Mouse (Mus musculus): ENCODE measurements around the gene Ank3.

The Ank3 gene

DNA sequence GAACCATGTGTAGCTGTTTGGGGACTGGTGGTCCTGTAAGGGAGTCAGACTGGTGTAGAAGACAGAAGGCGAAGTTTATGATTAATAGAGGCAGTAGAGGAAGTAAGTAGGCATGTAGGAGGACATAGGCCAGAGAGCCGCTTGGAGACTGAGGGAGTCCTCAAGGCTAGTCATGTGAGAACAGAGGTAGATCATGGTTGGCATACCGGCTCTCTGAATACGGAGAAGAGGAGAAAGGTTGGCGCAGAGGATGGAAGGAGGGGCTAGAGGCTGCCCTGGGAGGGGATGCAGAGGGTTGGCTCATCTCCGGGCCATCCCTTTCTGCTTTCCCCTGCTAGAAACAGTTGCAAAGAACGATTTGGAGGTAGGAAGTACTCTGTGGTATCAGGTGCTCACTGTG, 328.2 kb downstream of the Ank3 start:
- no peak for DNase-seq

DNA sequence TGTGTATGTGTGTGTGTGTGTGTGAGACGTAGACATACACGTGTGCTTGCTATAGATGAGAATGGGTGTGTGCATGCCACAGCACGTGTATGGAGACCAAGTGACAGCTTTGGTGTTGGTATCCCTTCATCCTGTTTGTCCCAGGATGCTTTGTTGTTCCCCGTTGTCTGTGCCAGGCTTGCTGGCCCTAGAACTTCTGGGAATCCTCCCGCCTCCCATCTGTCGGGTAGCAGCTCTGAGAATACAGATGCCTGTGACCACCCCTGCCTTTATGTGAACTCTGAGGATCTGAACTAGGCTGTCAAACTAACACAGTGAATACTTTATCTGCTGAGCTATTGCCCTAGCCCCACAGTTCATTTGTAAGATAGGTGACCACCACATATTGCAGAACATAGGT, 330.3 kb downstream of the Ank3 start:
- DNase-seq, result no peak

DNA sequence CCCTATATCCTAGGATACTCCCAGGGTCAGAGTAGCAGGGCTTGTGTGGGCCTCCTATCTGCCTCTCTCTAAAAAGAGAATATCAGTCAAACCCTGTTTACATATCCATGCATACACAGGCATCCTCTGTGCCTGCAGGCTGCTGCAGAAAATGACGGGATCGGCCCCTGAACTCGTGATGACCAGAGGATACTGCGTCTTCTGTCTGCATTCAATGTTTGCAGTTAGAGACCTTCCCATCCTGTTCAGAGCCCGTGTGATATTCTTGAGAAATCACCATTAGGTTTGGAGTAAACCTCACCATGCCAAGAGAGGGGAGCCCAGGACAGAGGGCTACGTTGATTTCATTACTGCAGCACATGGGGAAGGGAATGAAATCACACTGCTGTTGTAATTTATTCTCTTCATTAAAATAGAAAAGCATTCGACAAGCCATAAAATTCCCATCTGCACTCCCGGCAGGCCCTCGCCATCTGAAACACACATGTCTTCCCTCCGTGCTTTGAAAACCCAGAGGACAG, 331.8 kb downstream of the Ank3 start:
- no peak for DNase-seq

DNA sequence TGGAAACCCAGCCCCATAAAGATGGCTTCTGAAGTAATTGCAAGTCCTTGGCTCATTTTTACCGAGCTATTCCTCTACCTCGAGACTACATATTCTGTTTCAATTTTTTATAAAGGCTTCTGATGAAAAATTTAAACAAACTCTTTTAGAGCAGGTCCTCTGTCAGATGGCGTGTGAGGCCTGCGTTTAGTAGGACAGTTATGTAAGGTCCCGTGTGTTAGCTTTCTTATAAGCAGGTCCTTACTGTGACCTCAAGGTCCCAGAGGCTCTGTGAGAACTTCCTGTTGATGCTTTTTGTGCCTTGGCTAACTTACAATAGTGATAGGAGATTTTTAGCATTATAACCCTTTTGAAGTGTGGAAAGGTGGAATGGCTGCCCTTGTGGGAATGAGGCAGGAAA, 332.8 kb downstream of the Ank3 start:
- no peak for DNase-seq

DNA sequence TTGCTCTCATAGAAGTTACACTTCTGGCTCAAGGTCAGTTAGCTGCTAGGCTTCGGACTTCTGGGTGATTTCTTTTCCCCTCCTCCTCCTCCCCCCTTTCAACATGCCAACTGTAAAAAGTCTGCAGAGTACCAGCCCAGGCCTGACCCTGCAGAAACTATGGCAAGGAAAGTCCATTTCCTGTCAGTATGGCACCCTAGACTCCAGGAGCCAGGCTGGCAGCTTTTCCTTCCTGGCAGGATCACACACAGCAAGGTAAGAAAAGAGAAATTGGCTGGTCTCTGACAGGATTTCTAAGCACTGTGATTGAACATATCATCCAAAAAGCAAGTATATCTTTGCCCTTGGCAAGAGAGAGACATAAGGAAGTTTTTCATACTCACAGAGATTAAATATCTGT, 333.3 kb downstream of the Ank3 start:
- DNase-seq, result no peak

DNA sequence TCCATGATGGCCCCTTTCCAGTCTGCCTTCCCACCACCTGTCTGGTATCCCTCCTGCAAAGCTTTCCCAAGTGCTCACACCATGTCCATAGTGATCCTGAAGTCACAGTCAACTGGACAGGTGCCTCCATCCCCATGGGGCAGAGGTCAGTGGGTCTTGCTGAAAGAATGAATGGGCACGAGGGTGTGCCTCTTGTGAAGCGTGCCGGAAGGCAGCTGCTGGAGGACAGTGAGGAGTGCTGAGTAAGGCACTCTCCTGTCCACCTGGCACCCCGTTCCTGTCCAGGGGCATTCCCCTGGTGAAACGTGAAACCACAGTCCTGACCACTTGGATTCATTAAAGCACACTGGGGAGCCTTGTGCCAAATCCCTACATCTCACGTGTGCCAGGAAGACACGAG, 337.7 kb downstream of the Ank3 start:
- DNase-seq, result no peak

DNA sequence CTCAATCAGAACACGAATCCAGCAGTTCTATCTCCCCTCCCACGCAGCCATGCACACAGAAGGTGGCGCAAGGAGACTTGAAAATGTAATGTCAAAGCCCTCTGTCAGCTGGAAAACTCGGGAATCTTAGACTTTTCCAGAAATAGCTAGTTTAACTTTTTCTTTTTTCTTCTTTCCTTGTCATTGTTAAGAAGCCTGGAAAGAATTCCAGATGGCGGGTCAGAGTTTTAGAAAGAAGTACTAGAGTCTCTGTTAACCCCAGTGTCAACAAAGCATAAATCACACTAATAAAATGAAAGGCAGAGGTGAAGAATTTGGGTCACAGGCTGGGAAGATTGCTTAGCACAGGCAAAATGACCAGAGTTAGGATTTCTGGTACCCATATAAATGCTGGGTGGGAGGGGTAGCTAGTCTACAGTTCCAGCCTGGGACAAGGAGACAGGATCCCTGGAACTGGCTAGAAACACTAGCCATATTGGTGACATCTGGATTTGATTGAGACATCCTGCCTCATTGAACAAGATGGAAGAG, 340.2 kb downstream of the Ank3 start:
- no peak for DNase-seq

DNA sequence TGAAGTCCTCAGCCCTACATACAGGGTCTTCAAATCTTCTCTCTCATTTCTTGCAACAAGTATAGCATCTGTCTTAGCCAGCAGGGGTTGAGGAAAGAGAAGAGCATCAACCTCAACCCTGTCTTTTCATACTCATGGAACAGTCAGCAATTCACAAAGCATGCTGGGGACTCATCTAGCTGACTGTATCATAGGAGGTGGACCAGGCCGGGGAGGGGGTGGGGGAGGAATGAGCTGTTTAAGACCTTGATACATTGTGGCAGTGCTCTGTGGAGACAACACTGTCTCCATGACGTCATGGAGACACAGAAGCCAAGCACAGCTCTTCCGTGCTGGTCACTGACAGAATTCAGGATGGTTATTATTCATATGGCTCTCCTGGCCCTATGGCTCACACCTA, 344.0 kb downstream of the Ank3 start:
- no peak for DNase-seq

DNA sequence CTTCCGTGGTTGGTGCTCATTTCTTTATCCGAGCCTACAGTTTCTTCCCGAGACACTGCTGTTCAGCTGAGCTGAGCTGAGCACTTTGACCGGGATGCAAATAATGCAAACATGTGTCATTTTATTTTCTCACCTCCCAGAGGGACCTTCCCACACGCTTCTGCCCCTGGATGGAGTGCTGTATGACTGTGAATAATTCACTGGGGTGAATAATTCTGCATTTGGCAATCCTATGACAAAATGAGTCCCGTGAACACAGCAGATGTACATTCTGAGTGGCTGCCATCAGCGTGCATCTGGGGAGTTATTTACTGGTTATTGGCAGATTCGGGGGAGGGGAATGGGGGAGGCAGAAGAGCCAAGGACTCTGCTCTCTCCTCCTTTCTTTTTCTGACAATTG, 345.6 kb downstream of the Ank3 start:
- DNase-seq, result no peak

DNA sequence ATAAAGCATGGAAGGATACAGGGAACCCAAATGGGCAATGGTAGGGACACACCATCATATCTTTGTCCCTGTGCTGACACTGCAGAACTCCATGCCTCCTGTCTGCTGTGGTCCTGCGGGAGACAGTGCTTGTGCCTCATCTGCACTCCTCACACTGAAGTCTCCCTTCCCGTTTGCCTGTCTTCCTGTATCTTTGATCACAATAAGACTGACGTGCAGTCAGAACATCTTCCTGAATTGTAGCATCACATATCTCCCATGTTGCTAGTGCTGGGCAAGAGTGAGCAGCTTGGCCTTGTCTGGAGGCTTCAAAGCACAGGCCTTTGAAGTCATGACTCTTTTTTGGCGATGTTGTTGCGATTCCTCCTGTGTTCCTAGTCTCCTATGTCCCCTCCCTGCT, 346.3 kb downstream of the Ank3 start:
- DNase-seq, result no peak

DNA sequence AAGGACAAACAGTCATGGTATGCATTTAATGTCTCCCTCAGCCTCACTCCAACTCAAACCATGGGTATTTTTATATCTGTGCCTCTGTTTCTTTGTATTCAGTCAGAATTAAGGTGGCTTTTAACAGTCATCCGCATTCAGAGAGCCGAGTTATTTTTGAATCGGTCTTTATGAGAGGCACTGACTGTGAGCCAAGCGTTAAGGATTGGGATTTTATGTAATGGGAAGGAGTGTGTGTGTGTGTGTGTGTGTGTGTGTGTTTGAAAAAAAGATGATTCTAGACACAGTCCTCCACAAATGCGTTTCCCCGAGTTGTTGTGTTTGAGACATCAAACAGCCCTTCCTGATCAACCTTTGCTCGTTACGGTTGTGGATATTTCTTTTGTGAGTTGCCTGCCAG, 347.7 kb downstream of the Ank3 start:
- no peak for DNase-seq

DNA sequence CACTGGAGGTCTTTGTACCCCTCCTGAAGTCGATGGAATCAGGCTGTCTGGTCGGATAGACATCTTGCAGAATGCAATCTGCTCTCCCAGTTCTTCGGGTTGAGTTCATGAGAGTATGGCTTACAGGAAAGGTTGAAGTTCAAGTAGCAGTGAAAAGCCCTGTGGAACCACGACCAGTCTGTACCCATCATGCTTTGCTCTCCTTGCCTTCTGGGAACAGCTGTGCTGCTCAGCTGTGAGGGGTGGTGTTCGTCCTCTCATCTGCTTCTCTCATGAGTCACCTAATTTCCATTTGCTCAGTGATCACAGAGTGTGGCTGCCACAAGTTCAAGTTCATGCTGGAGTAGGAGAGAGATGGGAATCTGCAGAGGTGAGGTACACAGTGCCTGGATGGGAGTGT, 348.2 kb downstream of the Ank3 start:
- DNase-seq, result no peak

DNA sequence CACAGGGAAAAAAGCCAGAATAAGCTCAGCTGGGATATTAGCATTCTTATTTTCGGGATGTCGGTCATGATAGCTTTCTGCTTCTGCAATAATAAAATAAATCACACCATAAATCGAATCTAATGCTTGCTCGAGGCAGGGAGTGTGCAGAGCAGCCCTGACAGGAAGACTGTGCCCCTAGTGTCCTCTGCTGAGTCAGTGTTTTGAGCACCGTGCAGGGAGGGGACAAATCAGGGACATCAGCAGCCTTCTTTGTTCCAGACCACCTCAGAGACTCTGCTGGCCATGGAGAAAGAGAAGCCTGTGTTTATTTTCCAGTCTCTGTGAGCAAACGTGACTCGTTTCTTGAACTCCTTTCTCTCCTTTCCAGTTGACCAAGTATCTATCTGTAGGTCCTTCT, 352.8 kb downstream of the Ank3 start:
- no peak for DNase-seq

DNA sequence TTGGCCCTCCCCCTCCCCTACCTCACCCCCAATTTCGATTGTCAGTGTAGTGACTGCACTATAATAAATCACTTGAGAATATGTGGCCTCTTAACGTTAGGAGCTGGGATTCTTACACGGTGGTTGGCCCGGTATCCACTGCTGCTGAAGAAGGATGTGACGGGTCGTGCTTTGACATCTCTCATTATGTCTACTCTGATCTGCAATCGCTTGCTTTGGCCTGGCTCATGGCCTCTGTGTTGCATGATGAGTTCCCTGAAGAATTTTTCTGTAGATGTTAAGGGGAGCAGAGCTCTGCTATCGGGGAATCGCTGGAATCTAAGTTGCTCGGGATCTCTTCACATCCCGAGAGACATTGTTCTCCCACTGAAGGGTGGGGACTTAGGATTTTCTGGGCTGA, 354.9 kb downstream of the Ank3 start:
- no peak for DNase-seq

DNA sequence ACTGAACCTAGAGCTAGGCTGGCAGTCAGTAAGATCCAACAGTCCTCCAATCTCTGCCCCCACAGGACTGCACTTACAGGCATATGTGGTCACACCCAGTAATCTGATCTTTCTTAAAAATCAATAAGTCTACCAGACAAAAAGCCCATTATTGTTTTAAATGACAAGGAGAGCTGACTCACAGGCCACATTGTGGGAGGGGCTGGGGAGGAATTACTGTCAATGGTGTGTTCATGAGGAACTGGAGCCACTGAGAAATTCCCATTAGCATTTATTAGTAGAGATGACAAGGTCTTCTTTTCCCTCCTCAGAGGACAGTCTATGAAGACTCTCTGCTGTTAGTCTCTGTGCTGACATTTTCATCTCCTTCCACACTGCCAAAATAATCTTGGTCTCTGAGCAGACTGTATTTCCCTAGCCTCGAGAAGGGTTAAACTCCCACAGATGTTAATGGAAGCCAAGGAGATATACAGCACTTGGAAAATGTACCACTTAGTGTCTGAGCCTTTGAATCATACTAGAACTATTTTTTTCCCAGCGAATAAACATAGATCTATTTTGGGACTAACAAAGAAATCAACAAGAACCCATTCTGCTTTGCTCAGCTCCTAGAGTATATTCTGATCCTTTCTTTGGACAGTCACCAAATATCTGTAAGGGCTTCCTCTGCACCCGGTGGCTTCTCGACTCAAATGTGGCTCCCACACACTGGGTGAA, 358.5 kb downstream of the Ank3 start:
- no peak for DNase-seq

DNA sequence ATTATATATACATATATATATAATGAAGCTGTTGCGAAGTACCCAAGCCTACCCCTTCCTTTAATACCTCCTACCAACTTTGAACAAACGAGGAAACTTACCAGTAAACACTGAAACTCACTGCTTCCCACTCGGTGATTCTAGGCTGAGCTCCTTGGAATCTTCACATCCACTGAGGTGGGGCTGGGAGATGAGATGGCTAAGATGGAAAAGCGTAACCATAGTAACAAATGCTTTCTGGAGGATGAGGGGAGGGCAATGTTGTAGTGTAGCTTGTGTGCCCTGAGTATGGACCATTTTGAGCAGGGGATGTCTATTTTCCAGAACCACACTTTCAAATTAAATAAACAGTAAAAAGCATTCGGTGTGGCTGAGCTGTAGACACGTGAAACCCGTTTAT, 364.4 kb downstream of the Ank3 start:
- no peak for DNase-seq

DNA sequence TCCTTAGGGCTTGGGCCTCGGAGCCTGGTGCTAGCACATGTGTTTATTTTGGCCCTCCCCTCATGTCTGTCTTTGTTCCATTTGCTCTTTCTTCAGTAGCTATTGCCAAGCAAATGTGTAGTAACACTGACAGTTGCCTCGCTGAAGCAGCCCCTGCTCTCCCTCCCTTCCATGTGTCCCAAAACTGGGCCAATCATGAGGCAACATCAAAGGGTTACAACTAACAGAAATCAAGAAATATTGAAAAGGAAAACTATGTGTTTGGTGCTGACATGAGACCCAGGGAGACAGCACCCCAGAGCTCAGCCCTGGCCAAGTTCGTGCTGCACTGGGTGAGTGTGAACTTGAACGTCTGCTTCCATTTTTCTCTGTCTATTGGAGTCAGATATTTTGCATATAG, 365.8 kb downstream of the Ank3 start:
- no peak for DNase-seq

DNA sequence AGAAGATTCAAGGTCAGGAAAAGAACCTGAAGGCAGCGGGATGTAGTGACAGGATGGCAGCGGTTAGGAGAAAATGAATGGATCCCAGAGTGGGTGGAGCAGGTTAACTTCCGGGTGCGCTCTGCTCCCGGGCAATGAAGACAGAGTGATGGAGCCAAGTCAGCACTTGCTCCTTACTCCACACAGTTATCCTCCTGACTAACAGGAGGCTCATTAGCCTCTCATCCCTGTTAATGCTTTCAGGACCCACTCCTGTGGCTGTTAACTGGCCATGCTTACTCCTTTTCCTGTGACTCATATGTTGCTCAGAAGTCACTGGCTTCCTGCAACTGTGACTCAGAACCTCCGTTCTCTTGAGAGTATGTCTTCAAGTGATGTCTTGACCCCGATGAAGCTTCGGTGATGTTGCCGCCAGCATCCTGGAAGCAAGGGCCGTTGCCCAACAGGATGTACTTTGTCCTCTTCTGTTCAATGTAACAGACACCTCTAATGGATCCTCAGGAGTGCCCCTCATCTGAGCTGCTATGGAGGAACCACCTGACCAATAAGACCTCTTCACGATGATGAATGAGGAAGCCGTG, 378.6 kb downstream of the Ank3 start:
- DNase-seq, result no peak

DNA sequence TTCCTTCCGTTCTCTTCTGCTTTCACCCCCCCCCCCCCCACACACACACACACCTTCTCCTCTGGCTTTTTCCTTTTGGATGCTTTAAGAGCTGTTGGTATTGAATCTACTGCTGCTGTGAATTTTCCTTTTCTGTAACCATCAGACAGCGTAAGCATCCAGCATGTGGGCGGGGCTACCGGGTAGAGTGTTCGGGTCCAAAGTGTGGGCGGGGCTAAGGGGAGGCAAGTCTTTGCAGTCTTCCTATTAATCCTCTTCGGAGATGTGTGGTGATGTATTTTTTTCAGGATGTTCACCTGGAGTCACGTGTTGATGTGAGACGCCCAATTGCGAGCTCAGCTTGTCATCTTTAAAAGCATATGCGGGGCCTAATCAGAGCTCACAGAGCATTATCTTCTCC, 379.2 kb downstream of the Ank3 start:
- DNase-seq, result no peak

DNA sequence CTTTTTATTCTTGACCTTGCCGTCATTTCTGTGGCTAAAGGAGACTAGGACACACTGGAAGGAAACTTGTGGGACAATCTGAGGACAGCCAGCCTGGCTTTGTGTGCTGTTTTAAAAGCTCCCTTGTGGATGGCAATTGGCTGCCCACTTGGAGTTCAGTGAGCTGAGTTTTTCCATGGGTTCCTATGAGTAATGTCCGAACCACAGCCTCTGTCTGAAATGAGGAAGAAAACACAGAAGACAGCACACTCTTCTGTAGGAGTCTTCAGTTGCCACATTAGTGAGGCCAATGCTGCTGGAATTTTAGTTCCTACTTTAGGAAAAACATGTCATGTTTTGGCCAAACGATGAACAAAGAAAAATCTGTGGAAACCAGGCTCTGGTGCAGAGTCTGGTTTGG, 380.7 kb downstream of the Ank3 start:
- no peak for DNase-seq

DNA sequence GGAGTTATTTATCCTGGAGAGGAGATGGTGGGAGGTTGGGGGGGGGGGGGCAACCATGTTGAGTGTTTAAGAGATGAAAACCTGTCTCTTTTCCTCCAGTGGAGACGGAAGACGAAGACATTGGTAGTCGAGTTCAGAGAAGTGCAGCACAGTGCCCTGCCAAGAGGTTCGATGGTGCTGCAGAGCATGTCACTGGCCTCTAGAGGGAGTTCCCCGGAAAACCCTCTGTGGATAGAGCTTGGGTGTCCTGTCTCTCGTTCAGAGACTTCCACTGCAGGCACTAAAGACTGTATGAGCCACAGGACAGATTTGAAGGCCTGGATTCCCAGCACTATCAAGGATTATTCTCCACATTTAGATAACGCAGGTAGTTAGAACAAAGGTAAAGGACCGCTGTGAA, 382.9 kb downstream of the Ank3 start:
- DNase-seq, result peak; percentile 46

DNA sequence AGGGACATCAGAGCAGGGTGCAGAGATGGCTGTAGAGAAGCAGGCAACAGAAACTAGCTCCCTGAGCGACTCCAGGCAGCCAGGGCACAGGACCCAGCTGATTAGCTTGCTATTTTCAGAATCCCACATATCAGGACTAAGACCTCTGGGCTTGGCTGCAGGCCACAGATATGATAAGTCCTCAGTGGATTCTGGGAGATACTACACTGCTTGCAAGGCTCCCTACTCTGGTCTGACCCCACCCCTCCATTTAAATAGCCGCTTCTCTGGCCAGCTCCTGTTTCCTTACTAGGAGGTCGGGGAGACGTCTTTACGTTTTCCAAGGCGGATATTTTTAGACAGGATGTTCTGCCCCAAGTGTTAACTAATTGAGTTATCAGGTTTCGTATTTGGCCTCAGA, 386.7 kb downstream of the Ank3 start:
- DNase-seq, result peak; percentile 67

DNA sequence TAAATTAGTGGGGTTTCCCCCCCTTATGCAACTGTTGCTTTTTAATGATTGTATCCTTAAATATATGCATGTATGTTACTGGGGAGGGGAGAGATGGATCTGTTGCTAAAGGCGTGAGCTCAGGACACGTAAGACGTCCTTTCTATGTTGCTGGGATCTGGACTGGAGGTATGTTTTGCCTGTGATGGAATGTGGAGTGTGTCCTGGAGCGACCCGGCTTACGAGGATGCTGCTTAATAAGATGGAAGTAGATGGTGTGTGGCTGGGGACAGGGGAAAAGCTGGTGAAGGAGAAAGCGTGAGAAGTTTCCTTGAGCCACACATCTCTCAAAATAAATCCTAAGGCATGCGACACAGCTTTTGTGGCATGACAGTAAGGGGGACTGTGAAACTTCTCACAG, 387.1 kb downstream of the Ank3 start:
- no peak for DNase-seq

DNA sequence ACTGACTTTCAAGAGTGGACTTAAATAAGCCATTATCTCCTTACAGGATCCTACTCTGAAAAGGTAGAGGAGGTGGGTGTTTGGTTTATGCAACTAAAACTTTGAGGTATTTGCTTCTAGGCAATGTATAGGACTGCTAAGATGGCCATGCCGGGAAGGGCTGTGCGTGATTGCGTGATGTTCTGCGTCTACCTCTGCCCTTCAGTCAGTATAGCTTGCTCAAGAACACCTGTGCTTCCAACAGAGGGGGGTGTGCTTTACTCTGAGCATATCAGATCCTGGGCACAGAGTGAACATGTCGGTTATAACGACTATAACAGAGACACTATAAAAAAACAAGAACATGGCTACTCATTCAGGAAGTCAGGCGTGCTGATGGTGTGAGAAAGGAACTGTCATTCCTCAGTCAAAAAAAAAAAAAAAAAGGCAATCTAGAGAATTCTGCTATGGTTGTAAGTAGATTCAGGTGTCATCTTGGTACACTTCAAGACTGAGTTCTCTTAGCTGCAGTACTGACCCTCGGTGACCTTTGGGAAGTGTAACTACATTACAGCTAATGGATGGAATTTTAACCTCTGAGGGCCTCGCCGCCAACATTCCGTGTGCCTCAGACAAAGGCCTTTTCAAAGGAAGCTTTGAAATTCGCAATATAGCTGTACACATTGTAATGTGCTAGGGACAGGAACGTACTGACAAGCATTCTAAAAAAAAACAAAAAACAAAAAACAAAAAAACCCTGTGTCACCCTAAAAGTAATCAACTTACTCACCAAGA, 387.8 kb downstream of the Ank3 start:
- no peak for DNase-seq
